Mouse (Mus musculus) liver, adult 2 months (tissue): ENCODE measurements around the gene Nr5a1. TPM values are rescaled to one million over a fixed set of nuclear protein-coding genes. Genes with fewer than 3 reads are reported as not detected.

Experiments used
- DNase-seq: peaks from one replicate; pipeline ENCODE4 v3.0.0-alpha.2; 2011; ENCODE audit warnings: low read depth, low spot score; ENCODE audit errors: extremely low read depth
- H3K27ac ChIP-seq: fragments of 200-500 bp; replicated peaks from 2 replicates; pipeline ENCODE4 v1.5.1; 2012; ENCODE audit warnings: low read depth, mild to moderate bottlenecking, control low read depth, inconsistent platforms, low read length; ENCODE audit not compliant: insufficient read depth
- H3K27me3 ChIP-seq: fragments of 200-500 bp; 2 replicates; pipeline ENCODE4 v1.6.1; 2012; ENCODE audit warnings: mild to moderate bottlenecking, moderate library complexity, low read length, inconsistent platforms; ENCODE audit not compliant: control insufficient read depth, insufficient read depth
- H3K36me3 ChIP-seq: fragments of 200-500 bp; 2 replicates; pipeline ENCODE4 v1.6.1; 2012; ENCODE audit warnings: low read length, inconsistent platforms; ENCODE audit not compliant: control insufficient read depth, insufficient read depth
- H3K4me1 ChIP-seq: fragments of 200-500 bp; 2 replicates; pipeline ENCODE4 v1.6.1; 2011; ENCODE audit warnings: low read length; ENCODE audit not compliant: control insufficient read depth, insufficient read depth
- H3K4me3 ChIP-seq: fragments of 200-500 bp; 2 replicates; pipeline ENCODE4 v1.5.1; 2011; ENCODE audit warnings: low read depth, mild to moderate bottlenecking, control low read depth, low read length, moderate library complexity; ENCODE audit not compliant: insufficient read depth
- H3K79me2 ChIP-seq: fragments of 200-500 bp; 2 replicates; pipeline ENCODE4 v1.6.1; 2012; ENCODE audit warnings: inconsistent platforms, mild to moderate bottlenecking, low read length, moderate library complexity; ENCODE audit not compliant: control insufficient read depth, insufficient read depth
- H3K9ac ChIP-seq: fragments of 200-500 bp; 2 replicates; pipeline ENCODE4 v1.6.1; 2012; ENCODE audit warnings: low read depth, mild to moderate bottlenecking, control low read depth, inconsistent platforms, low read length
- CTCF ChIP-seq: fragments of 200-500 bp; IDR thresholded peaks from 2 replicates; pipeline ENCODE4 v1.5.1; 2011; ENCODE audit warnings: low read depth, low read length, control low read depth
- POLR2A ChIP-seq: fragments of 200-500 bp; IDR thresholded peaks from 2 replicates; pipeline ENCODE4 v1.6.1; 2011; ENCODE audit warnings: low read length, control low read depth; ENCODE audit not compliant: insufficient read depth; ENCODE audit errors: extremely low read depth
- WGBS: fragments of 180-500 bp; shearing (Covaris S2); methylation state at CpG from one replicate; pipeline ENCODE4 v1.1.7; 2018; 5-methylcytosine and 5-hydroxymethylcytosine counted together
- polyA plus RNA-seq: library from polyadenylated mRNA; depleted of rRNA; stranded (reverse); fragments of >200 nt; gene quantifications from 2 replicates; pipeline ENCODE4 v1.2.3, GENCODE M21; 2012
- total RNA-seq: library from RNA; depleted of rRNA; stranded (reverse); fragments of >200 nt; gene quantifications from 2 replicates; pipeline ENCODE4 v1.2.3, GENCODE M21; 2014

Nr5a1 gene
- total and polyA plus RNA-seq, 2 experiments: not detected

DNA sequence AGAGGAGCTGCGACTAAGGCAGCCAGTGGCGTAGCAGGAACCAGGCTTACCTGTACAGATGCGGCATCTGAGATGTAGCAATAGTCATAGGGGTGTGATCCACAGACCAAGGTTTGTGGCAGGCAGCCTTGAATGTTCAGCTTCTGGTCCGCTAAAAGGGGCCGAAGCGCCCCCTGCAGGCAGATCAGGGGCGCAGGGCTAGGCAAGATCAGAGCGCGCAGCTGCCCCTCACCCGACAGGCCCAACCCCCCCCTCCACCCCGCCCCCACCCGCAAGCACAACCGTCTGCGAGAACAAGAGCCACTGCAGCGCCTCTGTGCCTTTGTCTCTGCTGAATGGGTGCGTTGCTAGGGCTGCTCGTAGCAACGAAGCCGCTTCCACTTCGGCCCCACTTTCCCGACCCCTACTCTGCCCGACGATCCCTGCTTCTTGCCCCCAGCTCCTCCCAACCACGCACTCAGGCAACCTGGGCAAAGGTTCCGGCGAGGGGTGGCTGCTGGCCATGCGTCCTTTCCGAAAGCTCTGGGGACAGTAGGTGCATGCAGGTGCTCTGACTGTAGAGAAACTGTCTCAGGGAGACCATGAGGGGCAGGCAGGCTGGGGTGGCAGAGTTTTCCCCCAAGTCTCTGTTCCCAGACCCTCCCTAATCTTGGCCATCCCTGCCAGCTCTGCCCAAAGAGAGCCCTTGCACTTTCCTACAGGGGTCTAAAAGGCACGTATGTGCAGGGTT is 25.4 kb downstream of the Nr5a1 start:
- DNase-seq: no peak
- Histone ChIP-seq H3K4me3 (peak overlapping the region; percentile 5; the same call in 1 of the 2 replicates), H3K4me1 (no peaks in the 10 kb centered on the region), H3K9ac (no peak overlapping the region), H3K27me3 (peaks cover 5% of the 10 kb centered on the region; the same call in 1 of the 2 replicates), H3K79me2 (no peaks in the 10 kb centered on the region), H3K36me3 (no peaks in the 10 kb centered on the region), H3K27ac (no peak overlapping the region)
- TF ChIP-seq CTCF: peak; percentile 60
- no peak for TF ChIP-seq POLR2A
- 7% methylated on average over 29 of the region's 29 CpGs for whole genome bisulfite sequencing

DNA sequence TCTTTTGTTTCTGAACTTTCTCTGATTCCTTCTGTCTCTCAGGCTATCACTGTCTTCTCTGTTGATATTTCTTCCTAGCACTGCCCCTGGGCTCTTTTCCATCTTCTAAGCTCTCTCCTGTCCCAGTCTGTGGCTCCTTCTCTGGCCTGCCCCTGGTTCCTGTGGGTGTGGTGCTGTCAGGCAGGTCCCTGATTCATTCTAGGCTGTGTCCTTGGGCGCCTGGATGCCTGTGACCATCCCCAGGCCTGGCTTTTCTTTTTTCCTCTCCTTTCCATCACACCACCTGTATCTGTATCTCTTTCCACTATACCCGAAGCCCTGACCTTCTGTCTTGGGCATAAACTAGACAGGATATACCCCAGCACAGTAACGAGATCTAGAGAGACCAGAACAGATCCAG is 28.6 kb downstream of the Nr5a1 start:
- WGBS: 76% methylated on average over 3 of the region's 3 CpGs
- Histone ChIP-seq H3K36me3 (no peaks in the 10 kb centered on the region), H3K27ac (no peak overlapping the region), H3K4me1 (no peaks in the 10 kb centered on the region), H3K4me3 (no peak overlapping the region), H3K27me3 (peaks cover 5% of the 10 kb centered on the region; the same call in 1 of the 2 replicates), H3K9ac (no peak overlapping the region), H3K79me2 (no peaks in the 10 kb centered on the region)
- no peak for TF ChIP-seq POLR2A
- no peak for TF ChIP-seq CTCF
- no peak for DNase-seq

- WGBS: 79% methylated on average over 5 of the region's 5 CpGs
- H3K4me1 ChIP-seq: no peaks in the 10 kb centered on the region
- DNase-seq: no peak
- H3K9ac ChIP-seq: no peak overlapping the region
- H3K27me3 ChIP-seq: no peaks in the 10 kb centered on the region
- TF ChIP-seq CTCF: no peak
- no peak for TF ChIP-seq POLR2A
- no peak overlapping the region for H3K27ac ChIP-seq
- H3K79me2 ChIP-seq: no peaks in the 10 kb centered on the region
- H3K4me3 ChIP-seq: no peak overlapping the region
- no peaks in the 10 kb centered on the region for H3K36me3 ChIP-seq
Measured at GRCm38 (mm10) chr2:38683083-38683482, 31.3 kb downstream of the Nr5a1 start.

GRCm38 (mm10) chr2:38682209-38682608 is 32.1 kb downstream of the Nr5a1 start:
- TF ChIP-seq POLR2A (no peak), CTCF (no peak)
- Histone ChIP-seq H3K4me1 (no peaks in the 10 kb centered on the region), H3K79me2 (no peaks in the 10 kb centered on the region), H3K9ac (no peak overlapping the region), H3K27me3 (no peaks in the 10 kb centered on the region), H3K4me3 (no peak overlapping the region), H3K27ac (no peak overlapping the region), H3K36me3 (no peaks in the 10 kb centered on the region)
- WGBS: 95% methylated on average over 5 of the region's 5 CpGs
- no peak for DNase-seq

DNA sequence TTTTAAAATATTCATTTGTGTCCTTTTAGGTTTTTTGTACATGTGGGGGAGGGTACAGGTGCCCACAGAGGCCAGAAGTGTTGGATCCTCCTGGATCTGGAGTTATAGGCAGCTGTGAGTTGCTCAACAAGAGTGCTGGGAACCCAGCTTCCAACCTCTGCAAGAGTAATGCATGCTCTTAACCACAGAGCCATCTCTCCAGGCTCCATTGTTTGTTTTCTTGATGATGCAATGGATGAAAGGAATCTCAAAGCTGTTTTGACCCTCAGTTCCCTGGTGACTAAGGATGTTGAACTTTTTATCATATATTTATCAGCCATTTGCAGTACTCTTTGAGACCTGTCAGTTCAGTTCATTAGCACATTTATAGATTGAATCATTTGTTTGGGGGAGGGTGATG is 35.4 kb downstream of the Nr5a1 start:
- Histone ChIP-seq H3K36me3 (no peaks in the 10 kb centered on the region), H3K4me1 (no peaks in the 10 kb centered on the region), H3K79me2 (no peaks in the 10 kb centered on the region), H3K9ac (no peak overlapping the region), H3K27me3 (no peaks in the 10 kb centered on the region), H3K4me3 (no peak overlapping the region), H3K27ac (no peak overlapping the region)
- no peak for TF ChIP-seq POLR2A
- no peak for TF ChIP-seq CTCF
- DNase-seq: no peak

DNA sequence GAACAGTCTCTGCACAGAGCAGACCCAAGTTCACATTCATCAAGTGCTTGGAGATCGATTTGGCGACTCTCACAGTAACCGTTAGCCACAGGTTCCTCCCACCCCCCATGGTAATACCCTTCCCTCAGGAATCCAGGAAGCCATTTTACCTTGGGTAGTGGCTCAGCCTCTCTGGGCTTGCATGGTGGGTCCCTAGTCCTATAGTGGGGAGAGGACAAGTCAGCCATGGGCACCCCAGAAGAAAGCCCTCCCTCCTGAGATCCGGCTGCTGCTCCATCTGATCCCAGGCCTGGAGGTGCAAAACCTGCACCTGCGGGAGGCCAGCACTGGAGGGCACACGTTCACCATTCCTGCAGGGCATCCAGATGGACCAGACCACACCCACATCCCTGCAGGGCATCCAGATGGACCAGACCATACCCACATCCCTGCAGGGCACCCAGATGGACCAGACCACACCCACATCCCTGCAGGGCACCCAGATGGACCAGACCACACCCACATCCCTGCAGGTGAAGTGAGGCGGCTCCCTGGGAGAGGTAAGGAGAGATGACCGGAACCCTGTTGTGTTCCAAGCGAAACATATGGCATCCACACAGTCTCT is 38.9 kb downstream of the Nr5a1 start:
- Histone ChIP-seq H3K4me1 (no peaks in the 10 kb centered on the region), H3K27me3 (no peaks in the 10 kb centered on the region; the same call in 1 of the 2 replicates), H3K79me2 (no peaks in the 10 kb centered on the region), H3K4me3 (no peak overlapping the region), H3K27ac (no peak overlapping the region), H3K36me3 (no peaks in the 10 kb centered on the region), H3K9ac (no peak overlapping the region)
- 62% methylated on average over 9 of the region's 9 CpGs for WGBS
- DNase-seq: no peak
- TF ChIP-seq CTCF (peak; percentile 58), POLR2A (no peak)
